In the genomic region with DNA sequence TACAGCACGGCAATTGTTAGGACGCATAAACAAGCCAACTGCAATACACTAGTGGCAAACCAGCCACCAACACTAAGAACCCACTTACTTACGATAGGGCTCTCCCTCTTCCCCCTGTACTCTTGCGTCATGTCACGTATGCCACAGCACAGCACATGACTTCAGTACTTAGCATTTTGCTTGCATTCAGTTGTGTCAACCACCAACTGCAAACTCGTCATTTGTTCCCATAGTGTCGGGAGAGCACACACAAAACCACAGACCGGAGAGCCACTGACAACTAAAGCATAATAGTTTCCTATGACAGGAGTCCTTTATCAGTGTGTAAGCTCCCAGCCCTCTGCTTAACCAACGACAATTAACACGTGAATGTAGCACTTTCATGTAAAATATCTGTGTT, we compare ENCODE assay signal across 13 mouse cellular contexts. TPM values are rescaled to one million over a fixed set of nuclear protein-coding genes. Genes with fewer than 3 reads are reported as not detected.
DNase-seq lines count a peak whose midpoint lies in the region; ATAC-seq and TF ChIP-seq lines count a peak whose summit lies in the region.
"Had no signal": no experiment of that assay in that cellular context is flagged by ENCODE, and none has a peak within 500 bp of the region (broad histone marks: within the 10 kb centered on the region; RNA-seq: fewer than 3 reads in every experiment).

No protein-coding gene starts in this region.

- peak; percentile 59 for ATAC-seq in liver, embryonic 16.5 days (ENCODE audit: low read depth)
- ATAC-seq: midbrain, embryonic 13.5 days had no signal

- no peaks in the 10 kb centered on the region for H3K27me3 ChIP-seq in liver, embryonic 16.5 days (ENCODE audit: control insufficient read depth, insufficient read depth, low read depth, low read length)
- H3K27me3 ChIP-seq: midbrain, embryonic 13.5 days had no signal

- H3K4me1 ChIP-seq in liver, embryonic 16.5 days (ENCODE audit: control insufficient read depth, low read depth, low read length): no peaks in the 10 kb centered on the region
- H3K4me1 ChIP-seq: hindbrain, embryonic 10.5 days; midbrain, embryonic 13.5 days had no signal

- H3K9me3 ChIP-seq in liver, embryonic 16.5 days (replicated peaks; ENCODE audit: control insufficient read depth, low read length): no peaks in the 10 kb centered on the region
- H3K9me3 ChIP-seq: hindbrain, embryonic 10.5 days; midbrain, embryonic 13.5 days had no signal

- no peak overlapping the region for H3K9ac ChIP-seq in liver, embryonic 16.5 days (ENCODE audit: low read depth, low read length)
- H3K9ac ChIP-seq: midbrain, embryonic 13.5 days had no signal

- no peak overlapping the region for H3K4me2 ChIP-seq in liver, embryonic 16.5 days (ENCODE audit: low read depth, low read length)
- H3K4me2 ChIP-seq: midbrain, embryonic 13.5 days had no signal

- WGBS in liver, embryonic 16.5 days (ENCODE audit: insufficient replicate concordance): 33% methylated on average over 10 of the region's 10 CpGs

- peak; percentile 2 for DNase-seq in lung, postnatal 36 days
- no peak for DNase-seq in lung, postnatal 4 days
- DNase-seq in c-Kit-positive CD71-negative TER-119-negative erythroid progenitor cells, embryonic 14.5 days (ENCODE audit: low read depth): peak; percentile 68
- no peak for DNase-seq in layer of hippocampus, adult 9-10 months (ENCODE audit: low spot score)
- no peak for DNase-seq in retina, embryonic 14.5 days (ENCODE audit: low spot score)
- DNase-seq in layer of hippocampus, adult 2 months (ENCODE audit: low spot score in 2 of 2): no peak
- DNase-seq in adrenal gland, adult 8-10 months: no peak
- DNase-seq: cerebellum, adult 8-10 months; kidney, adult 2 months; kidney, postnatal 4 days had no signal

- no peak overlapping the region for H3K4me3 ChIP-seq in liver, embryonic 16.5 days (ENCODE audit: low read depth, low read length)
- H3K4me3 ChIP-seq in layer of hippocampus, adult 2 months: no peak overlapping the region
- H3K4me3 ChIP-seq: hindbrain, embryonic 10.5 days; midbrain, embryonic 13.5 days had no signal

- no peak overlapping the region for H3K27ac ChIP-seq in liver, embryonic 16.5 days (ENCODE audit: low read length)
- no peak overlapping the region for H3K27ac ChIP-seq in layer of hippocampus, adult 2 months
- H3K27ac ChIP-seq: hindbrain, embryonic 10.5 days; midbrain, embryonic 13.5 days had no signal

- TF ChIP-seq CTCF in layer of hippocampus, adult 2 months (conservative IDR thresholded peaks at IDR 0.05): no peak

- H3K36me3 ChIP-seq in liver, embryonic 16.5 days (ENCODE audit: control insufficient read depth, insufficient read depth): peaks cover 7% of the 10 kb centered on the region

RNA-seq across cellular contexts. Expression of a gene that starts 33.8 kb away (rescaled TPM):
- polyA plus RNA-seq in liver, embryonic 16.5 days (2015; fragmentation: Nextera tagmentation; extraction: Ambion mirVana): 9.2 and 9.6 TPM in 2 replicates
- 10 to 100 TPM; 16.2 to 19.0 TPM for total RNA-seq in layer of hippocampus, adult 2 months (2021)
- 10 to 100 TPM in 3 of 4 experiments, 1 to 10 TPM in 1; 9.6 to 14.9 (median 10.3) TPM for total RNA-seq in adrenal gland, adult 8-10 months (2022)

RNA-seq across cellular contexts. Expression of a gene that starts 50.6 kb away (rescaled TPM):
- polyA plus RNA-seq in liver, embryonic 16.5 days (2015; fragmentation: Nextera tagmentation; extraction: Ambion mirVana): 52.9 and 67.4 TPM in 2 replicates
- total RNA-seq in layer of hippocampus, adult 2 months (2021): 100 to 1,000 TPM; 103 to 106 TPM
- total RNA-seq in adrenal gland, adult 8-10 months (2022): 100 to 1,000 TPM; 160 to 183 (median 173) TPM

RNA-seq across cellular contexts. Expression of a gene that starts 51.5 kb away (rescaled TPM):
- polyA plus RNA-seq in liver, embryonic 16.5 days (2015; fragmentation: Nextera tagmentation; extraction: Ambion mirVana): 59.1 and 66.6 TPM in 2 replicates
- total RNA-seq in layer of hippocampus, adult 2 months (2021): 10 to 100 TPM; 78.8 to 81.4 TPM
- total RNA-seq in adrenal gland, adult 8-10 months (2022): 10 to 100 TPM; 77.6 to 83.4 (median 80.5) TPM

Comparison
In these comparisons a context has a peak if more than half of its experiments do, and no peak if none do; other contexts are left out.
1. DNase-seq: peak in lung, postnatal 36 days (single experiment) and c-Kit-positive CD71-negative TER-119-negative erythroid progenitor cells, embryonic 14.5 days (single experiment); none in lung, postnatal 4 days (0 of 2), layer of hippocampus, adult 9-10 months (single experiment), retina, embryonic 14.5 days (single experiment), layer of hippocampus, adult 2 months (0 of 2) and adrenal gland, adult 8-10 months (single experiment).